Mouse (Mus musculus): ENCODE measurements around the gene Rab31. TPM values are rescaled to one million over a fixed set of nuclear protein-coding genes. Genes with fewer than 3 reads are reported as not detected.

The Rab31 gene
- polyA plus RNA-seq (2017; shearing (Covaris generic)) = 1.1 TPM

GRCm38 (mm10) chr17:65771951-65772934, at the start of gene Rab31:
Rab31 (minus strand) TSS chr17:65772752.

GRCm38 (mm10) chr17:65782551-65783141, 10.1 kb upstream of the Rab31 start, which contains the start of gene Ppp4r1:
Ppp4r1 (plus strand) TSS chr17:65782573.

DNA sequence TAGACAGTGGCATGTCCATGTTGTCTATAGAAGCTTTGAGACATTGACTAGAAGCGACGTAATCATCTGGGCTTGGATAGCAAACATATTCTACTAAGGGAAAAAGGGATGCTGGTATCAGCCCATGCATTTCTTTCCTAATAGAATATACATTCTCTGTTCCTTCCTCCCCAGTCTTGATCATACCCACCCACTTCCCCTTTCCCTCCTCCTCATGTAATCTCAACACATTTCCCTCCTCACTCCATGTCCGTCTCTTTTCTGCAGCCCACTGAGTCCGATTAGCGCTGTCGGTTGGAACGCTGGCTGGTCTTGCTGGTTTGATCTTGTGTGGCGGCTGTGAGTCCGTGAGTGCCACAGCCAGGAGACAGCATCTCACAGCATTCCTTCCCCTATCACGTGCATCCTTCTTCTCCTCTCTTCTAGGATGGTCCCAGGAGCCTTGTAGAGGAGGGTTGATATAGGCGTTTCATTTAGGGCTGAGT, 130.8 kb downstream of the Rab31 start, which contains the start of gene Txndc2:
Gene Txndc2 (minus strand): TSS at position 435 of the 485 bp plus-strand sequence.

DNA sequence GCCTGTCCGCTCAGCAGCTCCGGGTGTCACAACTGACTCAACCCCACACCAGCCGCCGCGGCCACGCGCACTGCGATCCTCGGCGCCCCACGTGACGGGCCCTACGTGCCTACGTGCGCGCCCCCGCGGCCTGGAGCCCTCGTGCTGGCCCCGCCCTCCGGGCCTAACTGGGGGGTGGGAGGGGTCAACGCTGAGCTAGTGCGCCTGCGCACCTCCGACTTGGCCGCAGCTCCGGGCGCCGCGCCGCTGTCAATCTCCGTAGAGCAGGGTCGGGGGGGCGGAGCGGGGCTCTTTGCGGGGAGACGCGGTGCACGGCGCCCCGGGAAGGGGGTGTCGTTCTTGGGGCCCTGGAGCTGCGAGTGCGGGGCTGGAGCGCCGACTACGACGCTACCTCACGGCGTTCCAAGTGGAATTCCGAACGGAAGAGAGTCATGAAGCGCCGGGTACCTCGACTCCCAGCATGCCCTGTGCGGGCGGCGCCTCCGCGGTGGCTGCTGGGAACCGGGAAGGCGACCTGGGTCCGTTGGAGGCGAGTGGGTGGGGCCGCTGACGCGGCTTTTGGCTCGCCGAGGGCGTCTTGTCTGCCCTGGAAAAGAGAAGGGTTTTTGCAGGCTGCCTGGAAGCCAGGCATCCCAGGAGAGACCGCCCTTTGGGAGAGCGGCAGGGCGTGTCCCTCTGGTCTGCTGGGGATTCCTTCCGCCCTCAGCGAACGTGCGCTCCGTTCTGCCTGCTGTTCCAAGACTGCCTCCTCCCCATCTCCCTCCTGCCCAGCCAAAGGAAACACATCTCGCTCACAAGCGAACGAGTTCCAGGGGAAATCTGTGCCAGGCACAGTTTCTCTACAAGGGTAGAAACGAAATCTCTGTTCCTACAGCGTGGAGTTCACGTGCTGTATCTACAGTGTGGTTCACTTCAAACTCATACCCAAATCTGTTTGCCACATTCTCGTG, 158.8 kb downstream of the Rab31 start, which contains the start of gene Vapa:
Gene Vapa (minus strand): TSS at position 93 of the 950 bp plus-strand sequence.

Other genes with a start within 250 kb of the Rab31 start
- 0.27 TPM for gene Tmem232, start 232.0 kb downstream of the Rab31 start, polyA plus RNA-seq (2017; shearing (Covaris generic))
- gene Vapa, start 159.2 kb downstream of the Rab31 start, polyA plus RNA-seq (2017; shearing (Covaris generic)) = 221 TPM
- gene Txndc2, start 130.6 kb downstream of the Rab31 start, polyA plus RNA-seq (2017; shearing (Covaris generic)) = not detected
- gene Ppp4r1, start 9.8 kb upstream of the Rab31 start, polyA plus RNA-seq (2017; shearing (Covaris generic)) = 56.4 TPM
- 91.8 TPM for gene Ralbp1, start 113.0 kb upstream of the Rab31 start, polyA plus RNA-seq (2017; shearing (Covaris generic))
- 36.0 TPM for gene Twsg1, start 178.5 kb upstream of the Rab31 start, polyA plus RNA-seq (2017; shearing (Covaris generic))